Comparison of ENCODE assay signal across 8 mouse cellular contexts in the genomic region with DNA sequence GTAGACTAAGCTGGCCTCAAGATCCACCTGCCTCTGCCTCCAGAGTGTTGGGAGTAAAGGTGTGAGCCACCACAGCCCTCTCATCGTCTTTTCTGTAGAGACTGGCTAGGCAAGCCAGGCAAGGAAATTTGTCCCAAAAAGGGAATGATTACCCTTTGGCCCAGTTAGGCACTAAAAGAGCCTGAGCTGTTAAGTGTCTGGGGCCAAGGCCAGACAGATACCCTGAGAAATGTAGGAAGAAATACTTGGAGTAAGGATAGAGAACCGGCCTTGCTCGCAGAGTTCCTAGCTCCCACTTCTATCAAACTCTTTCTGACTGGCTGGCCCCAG. TPM values are rescaled to one million over a fixed set of nuclear protein-coding genes. Genes with fewer than 3 reads are reported as not detected.
DNase-seq lines count a peak whose midpoint lies in the region; ATAC-seq and TF ChIP-seq lines count a peak whose summit lies in the region.

No protein-coding gene starts in this region.

- WGBS in kidney, embryonic 14.5 days = 0% methylated on average over 3 of the region's 3 CpGs
- whole genome bisulfite sequencing in bone marrow, adult 2 months = 5% methylated on average over 3 of the region's 3 CpGs
- 1% methylated on average over 3 of the region's 3 CpGs for WGBS in hindbrain, embryonic 11.5 days
- 0% methylated on average over 3 of the region's 3 CpGs for WGBS in midbrain, embryonic 11.5 days

- H3K36me3 ChIP-seq in kidney, embryonic 14.5 days (ENCODE audit: control insufficient read depth, insufficient read depth, low read length) = peaks cover 21% of the 10 kb centered on the region
- no peaks in the 10 kb centered on the region for H3K36me3 ChIP-seq in hindbrain, embryonic 11.5 days (ENCODE audit: control insufficient read depth, insufficient read depth, low read length)
- H3K36me3 ChIP-seq in midbrain, embryonic 11.5 days (ENCODE audit: control insufficient read depth, insufficient read depth, low read length) = peaks cover 8% of the 10 kb centered on the region

- no peaks in the 10 kb centered on the region for H3K9me3 ChIP-seq in kidney, embryonic 14.5 days (ENCODE audit: control insufficient read depth, low read length)
- no peaks in the 10 kb centered on the region for H3K9me3 ChIP-seq in hindbrain, embryonic 11.5 days (ENCODE audit: control insufficient read depth, low read length)
- no peaks in the 10 kb centered on the region for H3K9me3 ChIP-seq in midbrain, embryonic 11.5 days (ENCODE audit: control insufficient read depth, low read length)

- H3K27me3 ChIP-seq in kidney, embryonic 14.5 days (ENCODE audit: control insufficient read depth, insufficient read depth, low read length) = no peaks in the 10 kb centered on the region
- no peaks in the 10 kb centered on the region for H3K27me3 ChIP-seq in hindbrain, embryonic 11.5 days (ENCODE audit: control insufficient read depth, insufficient read depth, low read length)
- no peaks in the 10 kb centered on the region for H3K27me3 ChIP-seq in midbrain, embryonic 11.5 days (ENCODE audit: control insufficient read depth, insufficient read depth, low read length)

- peak overlapping the region; percentile 77 for H3K4me2 ChIP-seq in kidney, embryonic 14.5 days (replicated peaks; ENCODE audit: low read depth, low read length)
- H3K4me2 ChIP-seq in hindbrain, embryonic 11.5 days (replicated peaks; ENCODE audit: low read depth, low read length) = peak overlapping the region; percentile 70
- peak overlapping the region; percentile 91 for H3K4me2 ChIP-seq in midbrain, embryonic 11.5 days

- TF ChIP-seq POLR2A in bone marrow, adult 2 months (IDR thresholded peaks at IDR 0.05; ENCODE audit: borderline replicate concordance, control insufficient read depth, low read depth, low read length) = no peak

- peak overlapping the region; percentile 64 for H3K4me3 ChIP-seq in kidney, embryonic 14.5 days (ENCODE audit: low read length)
- H3K4me3 ChIP-seq in bone marrow, adult 2 months (replicated peaks; ENCODE audit: control insufficient read depth, low read depth, low read length) = peak overlapping the region; percentile 62
- peak overlapping the region; percentile 58 for H3K4me3 ChIP-seq in hindbrain, embryonic 11.5 days (ENCODE audit: low read depth, low read length)
- H3K4me3 ChIP-seq in midbrain, embryonic 11.5 days (ENCODE audit: low read depth, low read length) = peak overlapping the region; percentile 56

- H3K4me1 ChIP-seq in kidney, embryonic 14.5 days (ENCODE audit: control insufficient read depth, insufficient read depth, low read length) = peaks cover 22% of the 10 kb centered on the region
- peaks cover 1% of the 10 kb centered on the region; the same call in 1 of the 2 replicates for H3K4me1 ChIP-seq in bone marrow, adult 2 months (ENCODE audit: control insufficient read depth, insufficient read depth, low read length)
- peaks cover 6% of the 10 kb centered on the region; the same call in 1 of the 2 replicates for H3K4me1 ChIP-seq in hindbrain, embryonic 11.5 days (replicated peaks; ENCODE audit: control insufficient read depth, insufficient read depth, low read length)
- peaks cover 17% of the 10 kb centered on the region for H3K4me1 ChIP-seq in midbrain, embryonic 11.5 days (ENCODE audit: control insufficient read depth, insufficient read depth, low read length)

- DNase-seq in kidney, adult 18-20 months = no peak
- no peak for DNase-seq in hindbrain, embryonic 11.5 days (ENCODE audit: low spot score)
- no peak for DNase-seq in midbrain, embryonic 11.5 days (ENCODE audit: low spot score, missing footprints)
- no peak for DNase-seq in testis, postnatal 14 days (ENCODE audit: low spot score)

- no peak for TF ChIP-seq CTCF in bone marrow, adult 2 months (IDR thresholded peaks at IDR 0.05; ENCODE audit: control insufficient read depth, insufficient read depth, low read length)

- peak overlapping the region; percentile 68 for H3K9ac ChIP-seq in kidney, embryonic 14.5 days (ENCODE audit: low read depth, low read length)
- H3K9ac ChIP-seq in hindbrain, embryonic 11.5 days (ENCODE audit: low read depth, low read length) = peak overlapping the region; percentile 63
- H3K9ac ChIP-seq in midbrain, embryonic 11.5 days (ENCODE audit: low read length) = peak overlapping the region; percentile 71

- peak overlapping the region; percentile 94 for H3K27ac ChIP-seq in kidney, embryonic 14.5 days (ENCODE audit: low read depth, low read length)
- H3K27ac ChIP-seq in bone marrow, adult 2 months (ENCODE audit: control insufficient read depth, insufficient read depth, low read depth, low read length, poor library complexity) = peak overlapping the region; percentile 60
- peak overlapping the region; percentile 70 for H3K27ac ChIP-seq in hindbrain, embryonic 11.5 days (ENCODE audit: low read depth, low read length)
- peak overlapping the region; percentile 85 for H3K27ac ChIP-seq in midbrain, embryonic 11.5 days (ENCODE audit: low read depth, low read length)

- no peak; the same call in 1 of the 2 replicates for ATAC-seq in kidney, embryonic 14.5 days (ENCODE audit: low FRiP score, low TSS enrichment)
- ATAC-seq in hindbrain, embryonic 11.5 days (ENCODE audit: low FRiP score) = peak; percentile 41; the same call in 1 of the 2 replicates
- peak; percentile 15; the same call in 1 of the 2 replicates for ATAC-seq in midbrain, embryonic 11.5 days (ENCODE audit: low FRiP score)
- no peak for ATAC-seq in frontal cortex, adult (ENCODE audit: low TSS enrichment)
- ATAC-seq in megakaryocyte-erythroid progenitor cell, adult 5-6 weeks (replicated peaks; ENCODE audit: low FRiP score, low TSS enrichment, poor library complexity, severe bottlenecking) = no peak

RNA-seq across cellular contexts. Expression of a gene that starts 0.4 kb away (rescaled TPM):
- polyA plus RNA-seq in kidney, embryonic 14.5 days (2014; fragmentation: Nextera tagmentation; extraction: Ambion mirVana) = 102 and 105 TPM in 2 replicates
- 11.6 and 29.3 TPM in 2 replicates for polyA plus RNA-seq in bone marrow, adult 2 months (2011; ENCODE audit: insufficient read depth, insufficient read length, low replicate concordance, missing spikeins)
- 49.1 and 55.3 TPM in 2 replicates for polyA plus RNA-seq in hindbrain, embryonic 11.5 days (2014; fragmentation: Nextera tagmentation; extraction: Ambion mirVana)
- 58.7 and 59.4 TPM in 2 replicates for polyA plus RNA-seq in midbrain, embryonic 11.5 days (2014; fragmentation: Nextera tagmentation; extraction: Ambion mirVana)
- 21.9 and 23.2 TPM in 2 replicates for total RNA-seq in megakaryocyte-erythroid progenitor cell, adult 5-6 weeks (2014; fragmentation: Nextera tagmentation)
- 27.2 and 36.8 TPM in 2 replicates for total RNA-seq in megakaryocyte-erythroid progenitor cell, adult 5-6 weeks (2017)

RNA-seq across cellular contexts. Expression of a gene that starts 4.3 kb away (rescaled TPM):
- 5.7 and 6.6 TPM in 2 replicates for polyA plus RNA-seq in kidney, embryonic 14.5 days (2014; fragmentation: Nextera tagmentation; extraction: Ambion mirVana)
- not detected in 2 replicates for polyA plus RNA-seq in bone marrow, adult 2 months (2011; ENCODE audit: insufficient read depth, insufficient read length, low replicate concordance, missing spikeins)
- polyA plus RNA-seq in hindbrain, embryonic 11.5 days (2014; fragmentation: Nextera tagmentation; extraction: Ambion mirVana) = 4.5 and 4.9 TPM in 2 replicates
- 3.2 and 4.3 TPM in 2 replicates for polyA plus RNA-seq in midbrain, embryonic 11.5 days (2014; fragmentation: Nextera tagmentation; extraction: Ambion mirVana)
- total RNA-seq in megakaryocyte-erythroid progenitor cell, adult 5-6 weeks (2014; fragmentation: Nextera tagmentation) = not detected in 2 replicates
- not detected in 2 replicates for total RNA-seq in megakaryocyte-erythroid progenitor cell, adult 5-6 weeks (2017)

RNA-seq across cellular contexts. Expression of a gene that starts 6.4 kb away (rescaled TPM):
- polyA plus RNA-seq in kidney, embryonic 14.5 days (2014; fragmentation: Nextera tagmentation; extraction: Ambion mirVana) = 16.9 and 21.5 TPM in 2 replicates
- 45.5 and 67.3 TPM in 2 replicates for polyA plus RNA-seq in bone marrow, adult 2 months (2011; ENCODE audit: insufficient read depth, insufficient read length, low replicate concordance, missing spikeins)
- polyA plus RNA-seq in hindbrain, embryonic 11.5 days (2014; fragmentation: Nextera tagmentation; extraction: Ambion mirVana) = 9.8 and 10.6 TPM in 2 replicates
- polyA plus RNA-seq in midbrain, embryonic 11.5 days (2014; fragmentation: Nextera tagmentation; extraction: Ambion mirVana) = 8.0 and 9.0 TPM in 2 replicates
- 33.0 and 45.4 TPM in 2 replicates for total RNA-seq in megakaryocyte-erythroid progenitor cell, adult 5-6 weeks (2014; fragmentation: Nextera tagmentation)
- 5.6 and 10.8 TPM in 2 replicates for total RNA-seq in megakaryocyte-erythroid progenitor cell, adult 5-6 weeks (2017)

RNA-seq across cellular contexts. Expression of a gene that starts 16.2 kb away (rescaled TPM):
- polyA plus RNA-seq in kidney, embryonic 14.5 days (2014; fragmentation: Nextera tagmentation; extraction: Ambion mirVana) = 109 and 123 TPM in 2 replicates
- polyA plus RNA-seq in bone marrow, adult 2 months (2011; ENCODE audit: insufficient read depth, insufficient read length, low replicate concordance, missing spikeins) = 38.7 and 72.7 TPM in 2 replicates
- polyA plus RNA-seq in hindbrain, embryonic 11.5 days (2014; fragmentation: Nextera tagmentation; extraction: Ambion mirVana) = 101 and 104 TPM in 2 replicates
- polyA plus RNA-seq in midbrain, embryonic 11.5 days (2014; fragmentation: Nextera tagmentation; extraction: Ambion mirVana) = 110 and 112 TPM in 2 replicates
- 72.0 and 95.1 TPM in 2 replicates for total RNA-seq in megakaryocyte-erythroid progenitor cell, adult 5-6 weeks (2014; fragmentation: Nextera tagmentation)
- 38.3 and 48.5 TPM in 2 replicates for total RNA-seq in megakaryocyte-erythroid progenitor cell, adult 5-6 weeks (2017)

RNA-seq across cellular contexts. Expression of a gene that starts 17.4 kb away (rescaled TPM):
- 2.9 and 4.5 TPM in 2 replicates for polyA plus RNA-seq in kidney, embryonic 14.5 days (2014; fragmentation: Nextera tagmentation; extraction: Ambion mirVana)
- 24.7 and 68.6 TPM in 2 replicates for polyA plus RNA-seq in bone marrow, adult 2 months (2011; ENCODE audit: insufficient read depth, insufficient read length, low replicate concordance, missing spikeins)
- polyA plus RNA-seq in hindbrain, embryonic 11.5 days (2014; fragmentation: Nextera tagmentation; extraction: Ambion mirVana) = 3.8 and 4.5 TPM in 2 replicates
- polyA plus RNA-seq in midbrain, embryonic 11.5 days (2014; fragmentation: Nextera tagmentation; extraction: Ambion mirVana) = 3.8 and 4.0 TPM in 2 replicates
- total RNA-seq in megakaryocyte-erythroid progenitor cell, adult 5-6 weeks (2014; fragmentation: Nextera tagmentation) = 32.4 and 33.3 TPM in 2 replicates
- 7.0 and 21.5 TPM in 2 replicates for total RNA-seq in megakaryocyte-erythroid progenitor cell, adult 5-6 weeks (2017)

Comparison
In these comparisons a context has a peak if more than half of its experiments do, and no peak if none do; other contexts are left out.
1. ATAC-seq: peak in hindbrain, embryonic 11.5 days (single experiment) and midbrain, embryonic 11.5 days (single experiment); none in kidney, embryonic 14.5 days (single experiment), frontal cortex, adult (single experiment) and megakaryocyte-erythroid progenitor cell, adult 5-6 weeks (single experiment).
2. Peak in every context shown above with its lines, with median percentiles within 50 percentile points of each other: H3K27ac ChIP-seq, H3K4me2 ChIP-seq, H3K4me3 ChIP-seq and H3K9ac ChIP-seq.